Mouse (Mus musculus) thymus, adult 2 months (tissue): ENCODE results near the gene Vsx1. TPM values are rescaled to one million over a fixed set of nuclear protein-coding genes. Genes with fewer than 3 reads are reported as not detected.

ENCODE experiments used
- DNase-seq: peaks from one replicate; pipeline ENCODE4 v3.0.0; 2021
- H3K27ac ChIP-seq: fragments of 200-500 bp; 2 replicates; pipeline ENCODE4 v1.5.1; 2012; ENCODE audit warnings: low read length, control low read depth; ENCODE audit not compliant: control insufficient read depth, insufficient read depth
- H3K27me3 ChIP-seq: fragments of 200-500 bp; 2 replicates; pipeline ENCODE4 v1.6.1; 2012; ENCODE audit warnings: mild to moderate bottlenecking, low read length, moderate library complexity, mixed read lengths; ENCODE audit not compliant: control insufficient read depth, insufficient read depth
- H3K36me3 ChIP-seq: fragments of 200-500 bp; 2 replicates; pipeline ENCODE4 v1.6.1; 2012; ENCODE audit warnings: mild to moderate bottlenecking, low read length, moderate library complexity; ENCODE audit not compliant: control insufficient read depth, insufficient read depth
- H3K4me1 ChIP-seq: fragments of 200-500 bp; replicated peaks from 2 replicates; pipeline ENCODE4 v1.6.1; 2012; ENCODE audit warnings: low read length; ENCODE audit not compliant: control insufficient read depth, insufficient read depth
- H3K4me3 ChIP-seq: fragments of 200-500 bp; 2 replicates; pipeline ENCODE4 v1.5.1; 2012; ENCODE audit warnings: mild to moderate bottlenecking, low read length, control low read depth, moderate library complexity; ENCODE audit not compliant: control insufficient read depth, insufficient read depth
- CTCF ChIP-seq: fragments of 200-500 bp; IDR thresholded peaks from 2 replicates; pipeline ENCODE4 v1.5.1; 2012; ENCODE audit warnings: mild to moderate bottlenecking, control low read depth, low read length, moderate library complexity, borderline replicate concordance; ENCODE audit not compliant: control insufficient read depth, poor library complexity, insufficient read depth; ENCODE audit errors: extremely low read depth
- POLR2A ChIP-seq: fragments of 200-500 bp; IDR thresholded peaks from 2 replicates; pipeline ENCODE4 v1.6.1; 2012; ENCODE audit warnings: mild to moderate bottlenecking, low read length, control low read depth, moderate library complexity; ENCODE audit not compliant: control insufficient read depth, poor library complexity, insufficient read depth; ENCODE audit errors: extremely low read depth
- WGBS: fragments of 180-500 bp; shearing (Covaris S2); methylation state at CpG from one replicate; pipeline ENCODE4 v1.1.7; 2018; 5-methylcytosine and 5-hydroxymethylcytosine counted together
- polyA plus RNA-seq: library from polyadenylated mRNA; depleted of rRNA; stranded (reverse); fragments of >200 nt; gene quantifications from 2 replicates; pipeline ENCODE4 v1.2.3, GENCODE M21; 2012

Vsx1 gene
- polyA plus RNA-seq, 1 experiment: not detected

DNA sequence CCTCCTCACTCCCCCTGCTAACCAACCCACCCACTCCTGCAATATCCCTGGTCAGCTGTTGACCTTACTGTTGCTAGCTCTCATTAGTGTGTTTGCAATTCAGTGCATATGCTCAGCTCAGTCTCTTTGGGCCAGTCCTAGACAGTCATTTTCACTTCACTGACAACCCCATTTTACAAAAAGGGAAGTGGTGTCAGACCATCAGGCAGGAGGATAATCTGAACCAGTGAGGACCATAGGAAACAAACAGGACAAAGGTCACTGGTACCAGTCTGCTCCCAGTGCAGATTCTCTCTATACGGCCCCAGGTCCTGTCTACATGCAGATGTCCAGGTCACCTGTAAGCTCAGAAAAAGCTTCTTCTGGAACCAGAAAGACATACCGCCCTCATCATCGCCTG, 33.0 kb downstream of the Vsx1 start:
- no peaks in the 10 kb centered on the region for H3K27me3 ChIP-seq
- H3K4me3 ChIP-seq: no peak overlapping the region
- peaks cover 25% of the 10 kb centered on the region for H3K36me3 ChIP-seq
- TF ChIP-seq POLR2A: no peak
- DNase-seq: no peak
- peaks cover 10% of the 10 kb centered on the region for H3K4me1 ChIP-seq
- 100% methylated on average over 3 of the region's 3 CpGs for WGBS
- no peak overlapping the region for H3K27ac ChIP-seq

DNA sequence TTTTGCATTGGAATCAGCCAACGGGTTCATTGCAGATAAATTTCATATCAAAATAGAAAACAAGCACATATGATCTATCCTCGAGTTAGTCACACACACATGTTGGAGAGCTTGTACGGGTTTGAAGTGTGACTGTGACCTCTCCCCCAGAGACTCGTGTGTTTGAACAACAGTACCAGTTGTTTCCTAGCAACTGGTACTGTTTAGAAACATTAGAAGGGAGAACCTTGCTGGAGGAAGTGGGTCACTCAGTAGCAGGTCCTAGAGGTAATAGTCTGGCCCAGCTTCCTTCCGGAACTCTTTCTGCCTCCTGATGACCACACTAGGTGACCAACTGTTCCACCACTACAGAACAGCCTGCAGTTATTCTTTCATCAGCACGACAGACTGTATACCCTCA, 33.9 kb downstream of the Vsx1 start:
- H3K4me3 ChIP-seq: no peak overlapping the region
- no peak for DNase-seq
- H3K27ac ChIP-seq: no peak overlapping the region
- TF ChIP-seq POLR2A (no peak), CTCF (no peak)
- peaks cover 10% of the 10 kb centered on the region for H3K4me1 ChIP-seq
- peaks cover 25% of the 10 kb centered on the region for H3K36me3 ChIP-seq
- H3K27me3 ChIP-seq: no peaks in the 10 kb centered on the region
- WGBS: 94% methylated on average over 6 of the region's 6 CpGs

DNA sequence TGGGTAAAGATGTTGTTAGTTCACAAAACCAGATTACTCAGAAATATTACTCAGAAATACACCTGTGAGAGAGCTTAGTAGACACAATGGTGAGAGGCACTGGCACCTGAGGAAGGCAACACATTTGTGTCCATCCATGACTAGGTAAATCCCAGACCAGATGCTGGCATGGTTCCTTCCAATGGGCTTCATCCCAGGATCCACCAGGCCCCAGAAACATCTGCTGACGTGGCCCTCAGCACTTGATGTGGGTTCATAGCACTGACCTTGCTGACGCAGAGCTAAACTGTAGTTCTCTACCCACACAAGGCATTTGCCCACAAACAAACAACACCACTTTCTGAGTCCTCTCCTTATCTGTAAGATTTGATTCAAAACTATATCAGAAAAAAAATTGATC, 34.3 kb downstream of the Vsx1 start:
- 91% methylated on average over 2 of the region's 2 CpGs for WGBS
- DNase-seq: no peak
- no peak overlapping the region for H3K4me3 ChIP-seq
- H3K36me3 ChIP-seq: peaks cover 22% of the 10 kb centered on the region
- no peaks in the 10 kb centered on the region for H3K27me3 ChIP-seq
- H3K27ac ChIP-seq: no peak overlapping the region
- TF ChIP-seq CTCF: no peak
- no peak for TF ChIP-seq POLR2A
- peaks cover 10% of the 10 kb centered on the region for H3K4me1 ChIP-seq

DNA sequence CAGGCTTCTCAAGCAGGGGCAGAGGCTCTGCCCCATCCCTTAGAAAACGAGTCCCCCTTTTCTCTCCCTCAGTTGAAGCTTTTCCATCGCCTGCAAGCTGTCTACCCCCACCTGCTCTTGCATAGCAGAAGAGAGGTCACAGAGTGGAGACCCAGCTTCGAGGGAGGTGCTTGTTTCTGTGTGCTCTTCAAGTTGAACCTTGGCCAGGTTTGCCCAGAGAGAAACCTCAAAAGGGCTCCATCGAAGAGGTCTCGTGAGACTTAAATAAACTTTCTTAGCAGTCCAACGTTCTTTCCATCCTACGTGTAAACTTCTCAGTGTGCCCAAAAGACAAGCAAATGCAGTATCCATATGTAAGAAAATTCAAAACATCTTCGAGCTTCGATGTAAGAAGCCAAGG, 37.8 kb downstream of the Vsx1 start:
- no peak for DNase-seq
- Histone ChIP-seq H3K36me3 (no peaks in the 10 kb centered on the region; the same call in 1 of the 2 replicates), H3K27me3 (no peaks in the 10 kb centered on the region), H3K27ac (peak overlapping the region; percentile 63; the same call in 1 of the 2 replicates), H3K4me1 (peaks cover 16% of the 10 kb centered on the region), H3K4me3 (no peak overlapping the region)
- TF ChIP-seq CTCF (no peak), POLR2A (no peak)
- whole genome bisulfite sequencing: 31% methylated on average over 9 of the region's 9 CpGs

DNA sequence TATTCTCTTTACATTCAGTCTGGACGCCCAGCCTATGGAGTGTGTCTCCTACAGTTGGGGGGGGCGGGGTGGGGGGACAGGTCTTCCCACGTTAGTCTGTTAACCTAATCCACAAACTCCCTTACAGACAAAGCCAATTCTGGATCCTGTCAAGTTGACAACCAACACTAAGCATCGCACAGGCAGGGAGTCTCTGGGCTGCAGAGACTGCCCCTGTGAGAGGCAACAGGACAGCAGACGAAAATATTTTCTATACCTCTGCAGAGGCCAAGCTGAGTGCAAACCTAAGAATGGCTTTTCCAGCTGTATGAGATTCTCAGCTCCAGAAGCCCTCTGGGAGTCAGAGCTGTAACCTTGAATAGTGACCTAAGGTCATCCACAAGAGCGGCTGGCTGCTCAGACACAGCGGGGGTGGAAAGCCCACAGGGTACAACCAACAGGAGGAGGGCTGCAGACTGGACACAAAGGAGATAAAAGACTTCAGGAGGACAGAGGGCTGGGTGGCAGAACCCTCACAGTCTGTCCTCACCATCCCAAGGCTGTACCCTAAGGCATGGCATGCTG, 38.6 kb downstream of the Vsx1 start:
- no peaks in the 10 kb centered on the region for H3K27me3 ChIP-seq
- H3K27ac ChIP-seq: no peak overlapping the region
- DNase-seq: no peak
- H3K36me3 ChIP-seq: no peaks in the 10 kb centered on the region; the same call in 1 of the 2 replicates
- WGBS: 96% methylated on average over 7 of the region's 7 CpGs
- no peak overlapping the region for H3K4me3 ChIP-seq
- no peak for TF ChIP-seq POLR2A
- TF ChIP-seq CTCF: no peak
- H3K4me1 ChIP-seq: peaks cover 16% of the 10 kb centered on the region

DNA sequence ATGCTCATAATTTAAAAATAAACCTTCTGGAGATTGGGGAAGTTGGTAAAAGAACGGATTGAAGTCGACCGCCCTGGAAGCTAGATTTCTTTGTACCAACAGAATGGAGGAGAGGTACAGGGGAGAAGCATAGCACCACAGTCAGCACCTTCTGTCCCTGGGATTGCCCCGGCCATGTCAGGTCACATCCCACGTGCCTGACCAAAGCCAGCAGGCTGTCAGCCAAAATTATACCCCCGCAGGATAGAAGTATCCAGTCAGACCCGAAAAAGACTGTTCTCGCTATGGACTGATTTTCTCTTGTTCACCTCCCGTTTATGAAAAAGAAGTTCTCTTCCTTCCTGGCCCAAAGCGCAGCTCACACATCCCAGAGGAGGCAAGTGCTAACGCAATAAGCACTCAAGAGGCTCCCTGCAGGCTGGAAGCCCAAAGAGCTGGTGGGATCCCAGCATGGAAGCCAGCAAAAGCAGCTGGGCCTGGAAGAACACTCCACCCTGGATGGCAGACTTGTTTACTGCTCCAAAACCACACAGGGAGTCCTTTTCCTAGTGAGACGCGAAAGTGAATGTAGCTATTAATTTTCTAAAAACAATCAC, 40.8 kb downstream of the Vsx1 start:
- DNase-seq: no peak
- TF ChIP-seq POLR2A (no peak), CTCF (no peak)
- H3K27ac ChIP-seq: no peak overlapping the region; the same call in 1 of the 2 replicates

More for the DNA sequence above, 40.8 kb downstream of the Vsx1 start:
- 87% methylated on average over 13 of the region's 13 CpGs for WGBS
- Histone ChIP-seq H3K4me3 (no peak overlapping the region), H3K27me3 (no peaks in the 10 kb centered on the region), H3K36me3 (no peaks in the 10 kb centered on the region), H3K4me1 (peaks cover 16% of the 10 kb centered on the region)
